24 mouse cellular contexts compared by ENCODE assay signal in genomic region chr17:12595846-12596515, GRCm38 (mm10). TPM values are rescaled to one million over a fixed set of nuclear protein-coding genes. Genes with fewer than 3 reads are reported as not detected.
A peak's percentile ranks its signal among the peaks of the same experiment; 100 is the strongest.
DNase-seq lines count a peak whose midpoint lies in the region; ATAC-seq and TF ChIP-seq lines count a peak whose summit lies in the region.
"Had no signal": no experiment of that assay in that cellular context is flagged by ENCODE, and none has a peak within 500 bp of the region (broad histone marks: within the 10 kb centered on the region; RNA-seq: fewer than 3 reads in every experiment).

No protein-coding gene starts in this region.

- no peak overlapping the region for H3K9ac ChIP-seq in forebrain, embryonic 14.5 days (ENCODE audit: low read length)
- no peak overlapping the region for H3K9ac ChIP-seq in forebrain, embryonic 12.5 days
- H3K9ac ChIP-seq in kidney, embryonic 15.5 days = no peak overlapping the region
- H3K9ac ChIP-seq in stomach, postnatal 0 days (ENCODE audit: low read length) = no peak overlapping the region
- H3K9ac ChIP-seq: embryonic facial prominence, embryonic 15.5 days; midbrain, embryonic 15.5 days had no signal

- peak in 1 of 2 experiments; percentile 10 for DNase-seq in cerebellum, adult 2 months
- no peak for DNase-seq in cerebellum, adult 8-10 months
- DNase-seq in forebrain, embryonic 14.5 days (ENCODE audit: low spot score) = peak; percentile 17
- no peak for DNase-seq in kidney, adult 8-10 months
- peak; percentile 17 for DNase-seq in brain, adult 2 months (ENCODE audit: low read depth, low spot score)
- no peak for DNase-seq in stomach, postnatal 0 days (ENCODE audit: low spot score)
- DNase-seq: adrenal gland, postnatal 14 days; embryo, embryonic 11 days; gastrocnemius, postnatal 10 days; kidney, postnatal 10 days; thymus, postnatal 36 days had no signal

- peak overlapping the region; percentile 47 for H3K4me3 ChIP-seq in cerebellum, adult 2 months (replicated peaks; ENCODE audit: insufficient read depth, low read depth, low read length)
- H3K4me3 ChIP-seq in forebrain, embryonic 14.5 days (ENCODE audit: low read depth, low read length) = no peak overlapping the region
- H3K4me3 ChIP-seq in forebrain, embryonic 12.5 days (replicated peaks) = no peak overlapping the region
- H3K4me3 ChIP-seq in kidney, embryonic 15.5 days (replicated peaks) = no peak overlapping the region
- no peak overlapping the region for H3K4me3 ChIP-seq in stomach, postnatal 0 days (ENCODE audit: low read depth, low read length)
- H3K4me3 ChIP-seq: embryonic facial prominence, embryonic 15.5 days; midbrain, embryonic 15.5 days had no signal

- no peaks in the 10 kb centered on the region for H3K27me3 ChIP-seq in cerebellum, adult 2 months (ENCODE audit: control insufficient read depth, insufficient read depth, low read length)
- no peaks in the 10 kb centered on the region for H3K27me3 ChIP-seq in forebrain, embryonic 14.5 days (replicated peaks; ENCODE audit: control insufficient read depth, insufficient read depth, low read length)
- no peaks in the 10 kb centered on the region for H3K27me3 ChIP-seq in forebrain, embryonic 12.5 days
- no peaks in the 10 kb centered on the region for H3K27me3 ChIP-seq in kidney, embryonic 15.5 days
- H3K27me3 ChIP-seq in stomach, postnatal 0 days (ENCODE audit: control insufficient read depth, insufficient read depth, low read length) = no peaks in the 10 kb centered on the region
- H3K27me3 ChIP-seq: embryonic facial prominence, embryonic 15.5 days; midbrain, embryonic 15.5 days had no signal

- no peak for ATAC-seq in forebrain, embryonic 14.5 days
- ATAC-seq in forebrain, embryonic 12.5 days (ENCODE audit: low FRiP score) = no peak
- ATAC-seq in kidney, embryonic 15.5 days (replicated peaks; ENCODE audit: low FRiP score) = 0 out of 2 replicates have a peak, but pooled peaks have one; percentile 18
- no peak for ATAC-seq in stomach, postnatal 0 days (ENCODE audit: low FRiP score, low TSS enrichment)
- ATAC-seq: forebrain, embryonic 16.5 days; intestine, postnatal 0 days; lung, postnatal 0 days; midbrain, embryonic 15.5 days had no signal

- TF ChIP-seq EP300 in stomach, postnatal 0 days (optimal IDR thresholded peaks at IDR 0.05) = no peak

- H3K27ac ChIP-seq in cerebellum, adult 2 months (ENCODE audit: insufficient read depth, low read length) = no peak overlapping the region
- no peak overlapping the region for H3K27ac ChIP-seq in forebrain, embryonic 14.5 days (ENCODE audit: low read depth, low read length)
- no peak overlapping the region for H3K27ac ChIP-seq in forebrain, embryonic 12.5 days
- no peak overlapping the region for H3K27ac ChIP-seq in kidney, embryonic 15.5 days
- H3K27ac ChIP-seq in stomach, postnatal 0 days (replicated peaks) = no peak overlapping the region
- H3K27ac ChIP-seq: embryonic facial prominence, embryonic 15.5 days; macrophage; midbrain, embryonic 15.5 days had no signal

- no peaks in the 10 kb centered on the region for H3K36me3 ChIP-seq in forebrain, embryonic 14.5 days (ENCODE audit: control insufficient read depth, insufficient read depth, low read length)
- no peaks in the 10 kb centered on the region for H3K36me3 ChIP-seq in forebrain, embryonic 12.5 days (replicated peaks)
- H3K36me3 ChIP-seq in kidney, embryonic 15.5 days = no peaks in the 10 kb centered on the region
- no peaks in the 10 kb centered on the region for H3K36me3 ChIP-seq in stomach, postnatal 0 days (ENCODE audit: control insufficient read depth, insufficient read depth, low read length)
- H3K36me3 ChIP-seq: embryonic facial prominence, embryonic 15.5 days; midbrain, embryonic 15.5 days had no signal

- no peak for TF ChIP-seq CTCF in cerebellum, adult 2 months (IDR thresholded peaks at IDR 0.05; ENCODE audit: borderline replicate concordance, insufficient read depth, low read depth, low read length)
- no peak for TF ChIP-seq CTCF in stomach, postnatal 0 days (IDR thresholded peaks at IDR 0.05; ENCODE audit: low read depth)

- peaks cover 2% of the 10 kb centered on the region; the same call in 1 of the 2 replicates for H3K4me1 ChIP-seq in cerebellum, adult 2 months (ENCODE audit: control insufficient read depth, insufficient read depth, low read length)
- H3K4me1 ChIP-seq in forebrain, embryonic 14.5 days (ENCODE audit: control insufficient read depth, insufficient read depth, low read length) = no peaks in the 10 kb centered on the region
- H3K4me1 ChIP-seq in forebrain, embryonic 12.5 days = no peaks in the 10 kb centered on the region
- no peaks in the 10 kb centered on the region for H3K4me1 ChIP-seq in kidney, embryonic 15.5 days
- no peaks in the 10 kb centered on the region for H3K4me1 ChIP-seq in stomach, postnatal 0 days (replicated peaks; ENCODE audit: control insufficient read depth, insufficient read depth)
- H3K4me1 ChIP-seq: embryonic facial prominence, embryonic 15.5 days; midbrain, embryonic 15.5 days had no signal

- 8% methylated on average over 13 of the region's 13 CpGs for WGBS in cerebellum, adult 2 months
- 76% methylated on average over 13 of the region's 13 CpGs for WGBS in forebrain, embryonic 14.5 days
- WGBS in forebrain, embryonic 12.5 days = 81% methylated on average over 12 of the region's 13 CpGs
- WGBS in kidney, embryonic 15.5 days = 76% methylated on average over 13 of the region's 13 CpGs
- 77% methylated on average over 11 of the region's 13 CpGs for whole genome bisulfite sequencing in stomach, postnatal 0 days

- no peaks in the 10 kb centered on the region for H3K9me3 ChIP-seq in forebrain, embryonic 14.5 days (replicated peaks; ENCODE audit: control insufficient read depth, low read length)
- H3K9me3 ChIP-seq in forebrain, embryonic 12.5 days = peaks cover 6% of the 10 kb centered on the region; the same call in 1 of the 2 replicates
- H3K9me3 ChIP-seq in kidney, embryonic 15.5 days (replicated peaks) = no peaks in the 10 kb centered on the region
- no peaks in the 10 kb centered on the region for H3K9me3 ChIP-seq in stomach, postnatal 0 days (ENCODE audit: control insufficient read depth, low read length)
- H3K9me3 ChIP-seq: embryonic facial prominence, embryonic 15.5 days; midbrain, embryonic 15.5 days had no signal

- TF ChIP-seq POLR2A in cerebellum, adult 2 months (IDR thresholded peaks at IDR 0.05; ENCODE audit: borderline replicate concordance, insufficient read depth, low read length) = no peak

- H3K4me2 ChIP-seq in forebrain, embryonic 14.5 days (ENCODE audit: low read length) = no peak overlapping the region
- H3K4me2 ChIP-seq in forebrain, embryonic 12.5 days = no peak overlapping the region
- H3K4me2 ChIP-seq in kidney, embryonic 15.5 days = no peak overlapping the region
- no peak overlapping the region for H3K4me2 ChIP-seq in stomach, postnatal 0 days (replicated peaks; ENCODE audit: low read depth)
- H3K4me2 ChIP-seq: embryonic facial prominence, embryonic 15.5 days; midbrain, embryonic 15.5 days had no signal

RNA-seq across cellular contexts. Expression of gene Slc22a2, which starts 12.0 kb away (rescaled TPM):
- polyA plus RNA-seq in cerebellum, adult 2 months (2012; rRNA removed) = 0.16 and 0.27 TPM in 2 replicates
- polyA plus RNA-seq in forebrain, embryonic 14.5 days (2014; fragmentation: Nextera tagmentation; extraction: Ambion mirVana) = 1.3 and 2.6 TPM in 2 replicates
- not detected in 2 replicates for polyA plus RNA-seq in forebrain, embryonic 12.5 days (2016; fragmentation: Nextera tagmentation; extraction: Ambion mirVana)
- 9.6 and 10.3 TPM in 2 replicates for polyA plus RNA-seq in kidney, embryonic 15.5 days (2015; fragmentation: Nextera tagmentation; extraction: Ambion mirVana)
- polyA plus RNA-seq in stomach, postnatal 0 days (2015; fragmentation: Nextera tagmentation; extraction: Ambion mirVana) = not detected in 2 replicates
- polyA plus RNA-seq: heart, embryonic 14.5 days; intestine, postnatal 0 days; limb, embryonic 11.5 days; liver, adult 2 months; liver, embryonic 16.5 days; macrophage; neural tube, embryonic 14.5 days had no signal

Comparison
In these comparisons a context has a peak if more than half of its experiments do, and no peak if none do; other contexts are left out.
1. DNase-seq: peak in forebrain, embryonic 14.5 days (single experiment) and brain, adult 2 months (single experiment); none in cerebellum, adult 8-10 months (single experiment), kidney, adult 8-10 months (0 of 2) and stomach, postnatal 0 days (single experiment).